Mouse (Mus musculus) frontal cortex, postnatal 14 days (tissue): Measurements from ENCODE around the gene Kbtbd13.

Experiments
- DNase-seq, 2 experiments: peaks; one replicate each; pipeline ENCODE4 v3.0.0; 2022; ENCODE audit warnings: low spot score in 2 of 2

Kbtbd13 gene

DNA sequence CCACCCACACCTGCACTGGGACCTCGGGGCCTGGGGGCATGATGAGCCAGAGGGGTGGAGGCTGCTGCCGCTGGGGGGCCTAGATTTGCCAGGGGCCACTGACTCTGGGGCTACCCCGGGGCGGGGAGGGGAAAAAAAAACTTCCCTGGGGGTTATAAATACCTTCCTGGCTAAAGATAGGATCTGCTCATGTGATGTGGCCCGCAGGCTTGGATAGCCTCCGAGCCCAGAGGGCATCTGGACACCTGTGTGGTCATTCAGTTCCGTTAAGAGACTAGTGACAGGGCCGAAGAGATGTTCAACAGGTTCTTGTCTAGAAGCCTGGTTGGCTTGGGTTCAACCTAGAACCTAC is at the start of gene Kbtbd13:
Gene Kbtbd13, minus strand, starts transcription at position 40 of the 352 bp plus-strand sequence.
- no peak for DNase-seq

- DNase-seq: peak; percentile 80 to 82
Measured at GRCm38 (mm10) chr9:65435671-65436301, 44.3 kb upstream of the Kbtbd13 start, which contains the start of gene Mtfmt. Mtfmt (plus strand) TSS chr9:65435782.

DNA sequence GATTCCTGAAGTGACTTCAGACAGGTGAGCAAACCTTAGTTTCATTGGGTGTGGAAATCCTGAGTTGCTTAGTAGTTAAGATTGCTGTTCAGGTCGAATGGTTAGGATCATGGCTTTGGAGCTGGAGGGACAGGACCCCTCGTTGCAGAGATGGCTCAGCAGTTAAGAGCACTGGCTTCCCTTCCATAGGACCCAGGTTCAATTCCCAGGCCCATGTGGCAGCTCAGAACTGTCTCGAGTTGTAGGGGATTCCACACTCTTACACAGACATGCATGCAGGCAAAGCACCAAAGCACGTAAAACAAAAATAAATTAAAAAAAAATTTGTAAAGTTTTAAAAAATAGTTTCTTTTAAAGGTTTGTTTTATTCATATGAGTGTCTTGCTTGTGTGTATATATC is 43.8 kb upstream of the Kbtbd13 start:
- DNase-seq: no peak

DNA sequence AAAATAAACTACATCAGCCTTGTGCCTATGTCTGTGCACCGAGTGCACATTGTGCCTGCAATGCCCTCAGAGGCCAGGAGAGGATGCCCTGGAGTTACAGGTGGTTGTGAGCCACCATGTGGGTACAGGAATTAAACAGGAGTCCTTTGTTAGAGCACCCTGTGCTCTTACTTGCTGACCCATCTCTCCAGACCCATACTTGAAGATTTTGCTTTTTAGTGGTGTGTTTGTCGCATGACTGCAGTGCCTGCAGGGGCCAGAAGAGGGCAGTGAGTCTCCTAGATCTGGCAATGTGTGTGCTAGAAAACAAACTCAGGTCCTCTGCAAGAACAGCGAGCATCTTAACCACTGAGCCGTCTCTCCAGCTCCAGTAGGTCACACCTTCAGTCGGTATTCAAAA is 42.7 kb upstream of the Kbtbd13 start:
- peak; percentile 17 to 27 for DNase-seq

- peak; percentile 73 to 89 for DNase-seq
Measured at GRCm38 (mm10) chr9:65432236-65432635, 40.8 kb upstream of the Kbtbd13 start.

- DNase-seq: no peak
Measured at GRCm38 (mm10) chr9:65430921-65431320, 39.5 kb upstream of the Kbtbd13 start.

DNA sequence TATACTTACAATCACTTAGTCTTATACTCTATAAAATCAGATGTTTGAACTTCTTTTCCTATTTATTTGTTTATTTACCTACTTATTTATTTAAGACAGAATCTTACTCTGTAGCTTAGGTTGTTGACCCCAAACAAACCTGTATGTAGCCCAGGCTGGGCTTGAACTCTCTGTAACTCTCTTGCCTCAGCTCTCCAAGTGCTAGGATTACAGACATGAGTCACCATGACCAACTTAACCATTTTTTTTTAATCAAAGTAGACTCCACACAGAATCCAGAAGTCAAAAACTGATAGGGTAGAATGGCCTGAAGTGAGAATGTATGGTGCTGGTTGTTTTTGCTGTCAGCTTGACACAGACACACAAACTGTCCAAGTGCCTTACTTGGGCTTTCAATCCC is 38.9 kb upstream of the Kbtbd13 start:
- DNase-seq: no peak

DNA sequence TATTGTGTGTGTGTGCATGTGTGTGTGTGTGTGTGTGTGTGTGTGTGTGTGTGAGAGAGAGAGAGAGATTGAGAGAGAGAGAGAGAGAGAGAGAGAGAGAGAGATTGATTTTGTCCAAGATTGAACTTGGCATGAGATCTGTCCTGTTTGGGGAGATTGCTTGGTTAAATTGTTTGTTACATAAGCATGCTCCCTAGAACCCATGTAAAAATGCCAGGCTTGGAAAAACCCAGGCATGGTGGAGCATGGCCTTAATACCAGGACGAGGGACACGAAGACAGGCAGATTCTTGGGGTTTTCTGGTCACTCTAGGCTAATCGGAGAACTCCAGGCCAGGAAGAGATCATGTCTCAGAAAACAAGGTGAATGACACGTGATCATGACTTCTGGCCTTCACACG is 36.6 kb upstream of the Kbtbd13 start:
- no peak for DNase-seq

GRCm38 (mm10) chr9:65427511-65427910 is 36.1 kb upstream of the Kbtbd13 start:
- DNase-seq: no peak

GRCm38 (mm10) chr9:65424393-65424792 is 32.9 kb upstream of the Kbtbd13 start:
- DNase-seq: no peak

DNA sequence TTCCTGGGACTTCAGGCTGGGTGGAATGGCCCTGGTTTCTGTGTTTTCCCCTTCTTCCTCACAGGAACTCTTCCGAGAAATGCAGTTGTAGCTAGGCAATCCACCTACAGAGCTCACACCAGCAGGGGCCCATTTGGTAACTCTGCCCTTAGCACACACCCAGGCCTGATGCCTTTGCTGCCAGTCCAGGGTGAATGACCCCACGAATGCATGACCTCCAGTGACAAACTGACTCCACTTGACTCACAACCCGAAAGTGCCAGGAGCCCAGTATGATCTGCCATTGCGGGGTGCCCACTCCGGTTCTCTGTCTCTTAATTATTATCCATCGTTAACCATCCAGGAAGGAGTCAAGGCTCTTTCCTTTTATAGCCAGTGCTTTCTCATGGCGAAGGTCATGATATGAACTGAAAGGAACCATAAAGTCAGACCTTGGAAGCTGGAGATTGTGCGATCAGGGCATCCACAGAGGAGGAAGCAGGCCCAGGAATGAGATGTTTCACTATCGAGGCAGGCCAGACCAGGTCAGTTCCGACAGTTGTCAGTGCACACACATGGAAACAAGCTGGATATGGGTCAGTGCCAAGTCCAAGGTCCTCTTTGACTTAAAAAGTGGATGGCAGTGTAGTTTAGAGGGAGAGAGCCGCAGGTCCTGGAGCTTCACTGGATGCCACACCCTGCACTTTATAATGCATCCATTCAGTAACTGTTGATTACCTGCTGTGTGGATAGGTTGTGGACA is 31.5 kb upstream of the Kbtbd13 start, which contains the start of gene Slc51b:
Gene Slc51b, minus strand, starts transcription at position 196 of the 742 bp plus-strand sequence.
- DNase-seq: no peak

- DNase-seq: no peak
Measured at GRCm38 (mm10) chr9:65419633-65420032, 28.2 kb upstream of the Kbtbd13 start.

DNA sequence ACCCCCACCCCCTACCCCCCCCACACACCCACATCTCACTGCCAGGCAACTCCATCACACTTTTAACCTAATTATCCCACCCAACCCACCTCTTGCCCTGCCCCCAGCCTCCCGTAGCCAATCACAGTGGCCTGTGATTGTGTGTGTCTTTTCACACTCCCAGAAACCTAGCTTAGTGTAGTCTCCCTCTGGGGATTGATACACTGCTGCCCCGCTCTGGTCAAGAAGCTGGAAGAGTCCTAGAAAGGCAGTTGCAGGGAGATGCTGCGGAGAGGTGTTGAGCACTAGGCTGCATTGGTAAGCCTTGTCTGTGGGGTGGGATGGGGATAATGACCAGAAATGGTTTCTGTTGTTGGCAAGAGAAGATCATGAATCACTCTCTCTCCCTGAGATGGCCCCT is 26.3 kb upstream of the Kbtbd13 start:
- no peak for DNase-seq

- no peak for DNase-seq
Measured at GRCm38 (mm10) chr9:65411326-65411725, 19.9 kb upstream of the Kbtbd13 start.

- DNase-seq: no peak
Measured at GRCm38 (mm10) chr9:65410378-65410777, 18.9 kb upstream of the Kbtbd13 start.

GRCm38 (mm10) chr9:65408871-65409295 is 17.4 kb upstream of the Kbtbd13 start:
- DNase-seq: no peak

DNA sequence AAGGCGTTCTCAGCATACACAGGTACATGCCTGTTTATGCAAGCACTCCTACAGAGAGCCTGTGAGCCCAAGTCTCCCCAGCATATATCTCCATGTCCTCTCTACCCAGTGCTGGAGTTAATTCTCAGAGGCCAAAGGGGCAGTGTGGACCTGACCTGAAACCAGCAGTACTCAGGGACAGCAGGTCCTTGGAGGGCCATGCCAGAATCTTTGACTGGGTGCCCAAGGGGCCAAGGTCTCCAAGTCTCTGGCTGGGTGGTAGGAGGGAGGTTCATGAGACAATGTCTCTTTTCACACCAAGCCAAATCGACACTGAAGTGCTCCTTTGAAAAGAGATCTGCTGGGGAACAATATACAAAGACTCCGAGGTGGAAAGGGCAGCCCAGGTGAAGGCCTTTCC is 16.4 kb upstream of the Kbtbd13 start:
- DNase-seq: no peak

DNA sequence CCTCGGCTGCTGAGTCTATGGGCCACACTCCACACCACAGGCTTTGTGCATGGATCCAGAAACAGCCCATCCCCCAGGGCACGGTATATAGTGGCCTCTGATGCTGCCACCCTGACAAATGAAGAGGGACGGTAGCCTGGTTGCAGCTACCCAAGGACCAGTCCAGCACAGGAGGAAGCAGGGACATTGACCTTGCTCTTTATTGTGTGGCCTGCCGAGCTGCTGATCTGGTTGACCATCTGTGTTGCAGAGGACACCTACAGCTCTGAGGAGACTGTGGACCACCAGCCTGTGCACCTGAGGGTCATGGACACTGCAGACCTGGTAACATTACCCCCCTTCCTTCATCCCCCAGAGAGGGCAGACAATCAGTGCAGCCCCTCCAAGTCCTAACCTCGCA is 15.9 kb upstream of the Kbtbd13 start:
- no peak for DNase-seq

DNA sequence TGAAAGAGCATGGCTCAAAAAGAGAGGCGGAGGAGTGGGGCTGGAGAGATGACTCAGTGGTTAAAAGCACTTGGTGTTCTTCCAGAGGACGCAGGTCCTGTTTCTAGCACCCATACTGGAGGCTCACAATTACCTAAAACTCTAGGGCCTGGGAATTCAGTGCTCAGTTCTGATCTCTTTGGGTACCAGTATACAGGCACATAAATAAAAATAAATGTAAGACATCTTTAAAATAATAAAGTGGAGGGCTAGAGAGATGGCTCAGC is 13.7 kb upstream of the Kbtbd13 start:
- no peak for DNase-seq

DNA sequence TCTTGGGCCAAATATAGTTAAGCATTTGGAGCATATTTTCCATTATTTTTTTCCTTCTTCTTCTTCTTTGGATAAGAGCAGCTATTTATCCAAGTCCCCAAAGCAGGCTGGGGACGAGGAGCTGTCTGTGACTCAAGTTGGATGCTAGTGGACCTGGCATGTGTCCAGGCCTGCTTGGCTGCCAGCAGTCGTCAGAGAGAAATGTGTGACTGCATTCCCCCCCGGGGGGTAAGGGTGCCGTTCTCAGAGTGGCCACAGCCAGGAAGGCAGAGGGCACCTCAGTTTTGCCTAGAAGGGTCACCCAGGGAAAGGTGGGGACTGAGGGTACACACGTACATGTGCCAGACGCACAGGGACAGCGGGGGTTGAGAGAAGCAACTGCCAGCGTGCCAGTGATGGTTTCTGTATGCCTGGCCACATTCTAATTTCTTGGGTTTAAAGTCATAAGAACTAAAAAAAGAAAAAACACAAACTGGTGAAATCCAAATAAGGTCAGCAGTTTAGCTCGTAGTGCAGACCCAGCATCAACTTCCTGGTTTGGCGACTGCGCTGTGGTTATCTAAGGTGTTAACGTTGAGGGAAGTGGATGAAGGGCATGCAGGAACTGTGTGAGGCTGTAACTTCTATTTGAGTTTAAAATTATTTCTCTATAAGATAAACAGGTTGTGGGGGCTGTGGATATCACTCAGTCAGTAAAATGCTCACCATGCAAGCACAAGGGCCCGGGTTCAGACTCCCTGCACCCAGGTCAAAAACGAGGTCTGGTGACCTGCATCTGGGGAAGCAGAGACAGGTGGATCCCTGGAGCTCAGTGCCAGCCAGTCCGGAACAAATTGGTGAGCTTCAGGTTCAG is 13.1 kb upstream of the Kbtbd13 start:
- peak; percentile 46 to 52 for DNase-seq

- no peak for DNase-seq
Measured at GRCm38 (mm10) chr9:65399934-65400333, 8.5 kb upstream of the Kbtbd13 start.

- peak; percentile 22 to 52 for DNase-seq
Measured at GRCm38 (mm10) chr9:65398279-65398678, 6.8 kb upstream of the Kbtbd13 start, which contains the start of gene Rasl12. Rasl12 (plus strand) TSS chr9:65398506.

DNA sequence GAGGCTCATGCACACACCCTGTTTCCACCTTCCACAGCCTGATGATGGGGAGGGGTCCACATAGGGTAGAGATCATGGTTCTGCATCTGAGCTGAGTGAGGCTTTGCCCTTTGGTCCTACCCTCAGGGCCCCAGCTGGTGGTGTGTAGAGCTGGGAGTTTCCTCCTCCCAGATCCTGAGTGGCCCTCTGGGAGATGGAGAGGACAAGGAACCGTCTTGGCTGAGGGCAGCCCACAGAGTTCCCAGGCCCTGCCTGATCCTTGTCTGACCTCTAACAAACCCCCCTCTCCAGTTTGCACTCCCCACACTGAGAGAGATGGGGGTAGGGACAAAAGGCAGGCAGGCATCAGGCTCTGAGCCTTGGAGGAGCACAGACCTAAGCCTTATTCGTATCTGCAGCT is 2.9 kb upstream of the Kbtbd13 start:
- DNase-seq: no peak
